Comparison of ENCODE assay signal across 8 mouse cellular contexts in the genomic region with DNA sequence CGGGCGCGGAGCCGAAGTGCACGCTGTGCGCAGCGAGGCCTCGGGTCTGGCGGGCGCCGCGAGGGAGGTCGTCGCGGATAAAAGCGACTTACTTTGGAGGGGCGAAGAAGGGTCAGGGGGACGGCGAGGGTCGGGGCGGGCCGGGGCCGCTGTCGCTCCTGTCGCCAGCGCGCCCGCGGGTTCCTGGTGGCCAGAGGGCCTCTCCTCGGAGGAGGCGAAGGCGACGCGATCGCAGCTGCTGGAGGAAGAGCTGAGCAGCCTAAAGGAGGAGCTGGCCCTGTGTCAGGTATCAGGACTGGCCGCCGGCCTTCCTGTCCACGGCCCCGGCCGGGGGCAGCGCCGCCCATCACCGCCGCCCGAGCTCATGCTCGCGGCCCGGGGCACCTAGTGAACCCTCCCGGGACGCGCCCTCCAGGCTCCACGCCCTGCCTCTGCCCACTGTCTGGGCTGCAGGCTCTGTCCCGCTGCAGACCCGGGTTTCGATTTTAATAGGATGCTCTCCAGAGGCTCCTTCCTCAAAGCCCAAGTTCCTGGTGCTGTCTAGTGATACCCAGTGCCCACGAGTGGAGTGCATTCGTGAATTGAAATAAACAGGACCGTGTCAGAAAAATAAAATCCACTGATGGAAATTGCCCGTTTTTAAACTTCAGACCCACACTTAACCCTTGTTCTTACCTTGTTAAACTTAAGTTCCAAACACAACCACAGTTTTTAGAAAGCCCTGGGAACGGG. TPM values are rescaled to one million over a fixed set of nuclear protein-coding genes. Genes with fewer than 3 reads are reported as not detected.
DNase-seq lines count a peak whose midpoint lies in the region; ATAC-seq lines count a peak whose summit lies in the region.

No protein-coding gene starts in this region.

- no peaks in the 10 kb centered on the region for H3K27me3 ChIP-seq in intestine, embryonic 15.5 days (replicated peaks)

- DNase-seq in left cerebral cortex, adult 18-20 months (ENCODE audit: low spot score in 2 of 2): peak; percentile 25 to 44
- no peak for DNase-seq in left cerebral cortex, adult 11 months (ENCODE audit: low spot score)
- DNase-seq in embryo, embryonic 11.5 days (ENCODE audit: low read depth, low spot score): peak; percentile 1
- peak; percentile 97 for DNase-seq in heart, adult 11 months
- DNase-seq in left cerebral cortex, postnatal 4 days: peak; percentile 64
- DNase-seq in right cerebral cortex, postnatal 4 days: peak; percentile 51

- peak overlapping the region; percentile 80 for H3K4me3 ChIP-seq in intestine, embryonic 15.5 days (replicated peaks)

- intact Hi-C loops in left cerebral cortex, postnatal 4 days (cut with DNase I): no loop called here

- H3K36me3 ChIP-seq in intestine, embryonic 15.5 days: no peaks in the 10 kb centered on the region

- peak overlapping the region; percentile 89 for H3K9ac ChIP-seq in intestine, embryonic 15.5 days

- ATAC-seq in intestine, embryonic 15.5 days: peak; percentile 83
- ATAC-seq in megakaryocyte-erythroid progenitor cell, adult 5-6 weeks (replicated peaks; ENCODE audit: low FRiP score, low TSS enrichment, poor library complexity, severe bottlenecking): peak; percentile 79

- H3K27ac ChIP-seq in intestine, embryonic 15.5 days: peak overlapping the region; percentile 92

- no peaks in the 10 kb centered on the region for H3K4me1 ChIP-seq in intestine, embryonic 15.5 days (replicated peaks)

- H3K9me3 ChIP-seq in intestine, embryonic 15.5 days: no peaks in the 10 kb centered on the region

- WGBS in intestine, embryonic 15.5 days: 1% methylated on average over 60 of the region's 60 CpGs

- peak overlapping the region; percentile 85 for H3K4me2 ChIP-seq in intestine, embryonic 15.5 days (replicated peaks)

RNA-seq across cellular contexts. Expression of gene Cntln, which starts 0.6 kb away (rescaled TPM):
- 10 to 100 TPM in 1 of 2 experiments, 1 to 10 TPM in 1; 9.1 to 10.5 TPM for total RNA-seq in left cerebral cortex, adult 18-20 months (2021)
- 7.0 and 7.7 TPM in 2 replicates for polyA plus RNA-seq in intestine, embryonic 15.5 days (2015; fragmentation: Nextera tagmentation; extraction: Ambion mirVana)
- total RNA-seq in left cerebral cortex, postnatal 4 days (2021): 10 to 100 TPM in 1 of 2 experiments, 1 to 10 TPM in 1; 9.3 to 10.5 TPM
- 12.4 and 19.9 TPM in 2 replicates for total RNA-seq in megakaryocyte-erythroid progenitor cell, adult 5-6 weeks (2014; fragmentation: Nextera tagmentation)
- total RNA-seq in megakaryocyte-erythroid progenitor cell, adult 5-6 weeks (2017): 28.9 and 43.5 TPM in 2 replicates
